Mouse (Mus musculus) liver, embryonic 16.5 days (tissue): Measurements from ENCODE around the gene Klf13. TPM values are rescaled to one million over a fixed set of nuclear protein-coding genes. Genes with fewer than 3 reads are reported as not detected.

Experiments
- ATAC-seq: fragments of 200-750 bp; cut with Nextera tagmentation; 2 replicates; pipeline ENCODE4 v1.8.0; 2017; ENCODE audit warnings: low read depth, mild to moderate bottlenecking, moderate number of reproducible peaks, moderate library complexity
- H3K27ac ChIP-seq: fragments of 300-500 bp; sonication (generic); 2 replicates; pipeline ENCODE4 v1.5.1; 2014; ENCODE audit warnings: mild to moderate bottlenecking, low read length
- H3K27me3 ChIP-seq: fragments of 300-500 bp; sonication (generic); 2 replicates; pipeline ENCODE4 v1.6.1; 2014; ENCODE audit warnings: low read depth, low read length, mixed read lengths; ENCODE audit not compliant: control insufficient read depth, insufficient read depth
- H3K36me3 ChIP-seq: fragments of 300-500 bp; sonication (generic); 2 replicates; pipeline ENCODE4 v1.6.1; 2014; ENCODE audit warnings: mild to moderate bottlenecking; ENCODE audit not compliant: control insufficient read depth, insufficient read depth
- H3K4me1 ChIP-seq: fragments of 300-500 bp; sonication (generic); 2 replicates; pipeline ENCODE4 v1.6.1; 2014; ENCODE audit warnings: low read depth, low read length, mixed read lengths; ENCODE audit not compliant: control insufficient read depth
- H3K4me2 ChIP-seq: fragments of 300-500 bp; sonication (generic); 2 replicates; pipeline ENCODE4 v1.6.1; 2014; ENCODE audit warnings: low read depth, low read length, mixed read lengths
- H3K4me3 ChIP-seq: fragments of 300-500 bp; sonication (generic); 2 replicates; pipeline ENCODE4 v1.5.1; 2014; ENCODE audit warnings: low read depth, mild to moderate bottlenecking, low read length
- H3K9ac ChIP-seq: fragments of 300-500 bp; sonication (generic); 2 replicates; pipeline ENCODE4 v1.6.1; 2014; ENCODE audit warnings: low read depth, low read length
- H3K9me3 ChIP-seq: fragments of 300-500 bp; sonication (generic); replicated peaks from 2 replicates; pipeline ENCODE4 v1.6.1; 2016; ENCODE audit warnings: low read length; ENCODE audit not compliant: control insufficient read depth
- WGBS: fragments of 180-500 bp; shearing (Covaris S2); extraction: QIAGEN DNeasy Blood & Tissue Kit; methylation state at CpG from one replicate; pipeline ENCODE4 v1.1.7; 2014; ENCODE audit not compliant: insufficient replicate concordance; 5-methylcytosine and 5-hydroxymethylcytosine counted together
- polyA plus RNA-seq: library from polyadenylated mRNA; unstranded; fragments of >200 nt; fragmentation: Nextera tagmentation; extraction: Ambion mirVana; gene quantifications from 2 replicates; pipeline ENCODE4 v1.2.1, GENCODE M21; 2015

Gene Klf13
- polyA plus RNA-seq, 1 experiment from 2014 or later: 16.6 TPM

- peaks cover 6% of the 10 kb centered on the region; the same call in 1 of the 2 replicates for H3K36me3 ChIP-seq
- no peaks in the 10 kb centered on the region for H3K9me3 ChIP-seq
- peaks cover 19% of the 10 kb centered on the region for H3K4me1 ChIP-seq
- H3K27ac ChIP-seq: no peak overlapping the region
- H3K9ac ChIP-seq: no peak overlapping the region
- no peaks in the 10 kb centered on the region for H3K27me3 ChIP-seq
- WGBS: 82% methylated on average over 43 of the region's 43 CpGs
- H3K4me3 ChIP-seq: no peak overlapping the region
- H3K4me2 ChIP-seq: no peak overlapping the region
- ATAC-seq: no peak
These were observed 47.1 kb downstream of the Klf13 start for GRCm38 (mm10) chr7:63891488-63892075.

GRCm38 (mm10) chr7:63889116-63889975 is 49.4 kb downstream of the Klf13 start:
- WGBS: 81% methylated on average over 9 of the region's 9 CpGs
- no peak overlapping the region for H3K9ac ChIP-seq

GRCm38 (mm10) chr7:63888674-63889073 is 50.0 kb downstream of the Klf13 start:
- ATAC-seq: no peak
- Histone ChIP-seq H3K4me3 (no peak overlapping the region), H3K4me2 (no peak overlapping the region), H3K9ac (no peak overlapping the region), H3K27ac (no peak overlapping the region), H3K27me3 (no peaks in the 10 kb centered on the region), H3K36me3 (peaks cover 6% of the 10 kb centered on the region; the same call in 1 of the 2 replicates), H3K9me3 (no peaks in the 10 kb centered on the region), H3K4me1 (no peaks in the 10 kb centered on the region)
- WGBS: 72% methylated on average over 6 of the region's 6 CpGs

More at GRCm38 (mm10) chr7:63889116-63889975, 49.4 kb downstream of the Klf13 start:
- no peak overlapping the region for H3K4me3 ChIP-seq
- no peak overlapping the region for H3K27ac ChIP-seq
- H3K4me2 ChIP-seq: no peak overlapping the region
- peaks cover 6% of the 10 kb centered on the region; the same call in 1 of the 2 replicates for H3K36me3 ChIP-seq
- H3K27me3 ChIP-seq: no peaks in the 10 kb centered on the region
- no peaks in the 10 kb centered on the region for H3K9me3 ChIP-seq
- H3K4me1 ChIP-seq: no peaks in the 10 kb centered on the region
- no peak for ATAC-seq

GRCm38 (mm10) chr7:63887602-63888123 is 51.1 kb downstream of the Klf13 start:
- H3K27me3 ChIP-seq: no peaks in the 10 kb centered on the region
- no peak for ATAC-seq
- H3K27ac ChIP-seq: no peak overlapping the region
- WGBS: 76% methylated on average over 10 of the region's 10 CpGs
- H3K9ac ChIP-seq: no peak overlapping the region
- H3K9me3 ChIP-seq: no peaks in the 10 kb centered on the region
- no peak overlapping the region for H3K4me2 ChIP-seq
- H3K4me1 ChIP-seq: no peaks in the 10 kb centered on the region
- H3K36me3 ChIP-seq: peaks cover 6% of the 10 kb centered on the region; the same call in 1 of the 2 replicates
- H3K4me3 ChIP-seq: no peak overlapping the region

GRCm38 (mm10) chr7:63887034-63887551 is 51.6 kb downstream of the Klf13 start:
- Histone ChIP-seq H3K27ac (no peak overlapping the region), H3K9ac (no peak overlapping the region), H3K9me3 (no peaks in the 10 kb centered on the region), H3K36me3 (peaks cover 6% of the 10 kb centered on the region; the same call in 1 of the 2 replicates), H3K4me2 (no peak overlapping the region), H3K27me3 (no peaks in the 10 kb centered on the region), H3K4me1 (no peaks in the 10 kb centered on the region), H3K4me3 (no peak overlapping the region)
- 57% methylated on average over 8 of the region's 8 CpGs for WGBS
- ATAC-seq: peak; percentile 27; the same call in 1 of the 2 replicates

GRCm38 (mm10) chr7:63885025-63885424 is 53.7 kb downstream of the Klf13 start:
- no peak overlapping the region for H3K4me2 ChIP-seq
- H3K36me3 ChIP-seq: peaks cover 2% of the 10 kb centered on the region; the same call in 1 of the 2 replicates
- WGBS: 79% methylated on average over 7 of the region's 7 CpGs

GRCm38 (mm10) chr7:63882739-63883138 is 56.0 kb downstream of the Klf13 start:
- Histone ChIP-seq H3K4me1 (no peaks in the 10 kb centered on the region), H3K4me2 (no peak overlapping the region), H3K36me3 (no peaks in the 10 kb centered on the region), H3K9me3 (no peaks in the 10 kb centered on the region), H3K27ac (no peak overlapping the region), H3K9ac (no peak overlapping the region), H3K27me3 (no peaks in the 10 kb centered on the region), H3K4me3 (no peak overlapping the region)
- 63% methylated on average over 7 of the region's 7 CpGs for WGBS
- no peak for ATAC-seq

More at GRCm38 (mm10) chr7:63885025-63885424, 53.7 kb downstream of the Klf13 start:
- Histone ChIP-seq H3K4me1 (no peaks in the 10 kb centered on the region), H3K27ac (no peak overlapping the region), H3K27me3 (no peaks in the 10 kb centered on the region), H3K4me3 (no peak overlapping the region), H3K9ac (no peak overlapping the region), H3K9me3 (no peaks in the 10 kb centered on the region)
- ATAC-seq: no peak

- no peak overlapping the region for H3K4me2 ChIP-seq
- no peak for ATAC-seq
- 64% methylated on average over 6 of the region's 6 CpGs for WGBS
These were observed 59.1 kb downstream of the Klf13 start for GRCm38 (mm10) chr7:63879583-63879982.

More at GRCm38 (mm10) chr7:63879583-63879982, 59.1 kb downstream of the Klf13 start:
- Histone ChIP-seq H3K9me3 (no peaks in the 10 kb centered on the region), H3K36me3 (no peaks in the 10 kb centered on the region), H3K9ac (no peak overlapping the region), H3K27ac (no peak overlapping the region), H3K4me3 (no peak overlapping the region), H3K27me3 (no peaks in the 10 kb centered on the region), H3K4me1 (no peaks in the 10 kb centered on the region)
